9 mouse cellular contexts compared by ENCODE assay signal in the genomic region with DNA sequence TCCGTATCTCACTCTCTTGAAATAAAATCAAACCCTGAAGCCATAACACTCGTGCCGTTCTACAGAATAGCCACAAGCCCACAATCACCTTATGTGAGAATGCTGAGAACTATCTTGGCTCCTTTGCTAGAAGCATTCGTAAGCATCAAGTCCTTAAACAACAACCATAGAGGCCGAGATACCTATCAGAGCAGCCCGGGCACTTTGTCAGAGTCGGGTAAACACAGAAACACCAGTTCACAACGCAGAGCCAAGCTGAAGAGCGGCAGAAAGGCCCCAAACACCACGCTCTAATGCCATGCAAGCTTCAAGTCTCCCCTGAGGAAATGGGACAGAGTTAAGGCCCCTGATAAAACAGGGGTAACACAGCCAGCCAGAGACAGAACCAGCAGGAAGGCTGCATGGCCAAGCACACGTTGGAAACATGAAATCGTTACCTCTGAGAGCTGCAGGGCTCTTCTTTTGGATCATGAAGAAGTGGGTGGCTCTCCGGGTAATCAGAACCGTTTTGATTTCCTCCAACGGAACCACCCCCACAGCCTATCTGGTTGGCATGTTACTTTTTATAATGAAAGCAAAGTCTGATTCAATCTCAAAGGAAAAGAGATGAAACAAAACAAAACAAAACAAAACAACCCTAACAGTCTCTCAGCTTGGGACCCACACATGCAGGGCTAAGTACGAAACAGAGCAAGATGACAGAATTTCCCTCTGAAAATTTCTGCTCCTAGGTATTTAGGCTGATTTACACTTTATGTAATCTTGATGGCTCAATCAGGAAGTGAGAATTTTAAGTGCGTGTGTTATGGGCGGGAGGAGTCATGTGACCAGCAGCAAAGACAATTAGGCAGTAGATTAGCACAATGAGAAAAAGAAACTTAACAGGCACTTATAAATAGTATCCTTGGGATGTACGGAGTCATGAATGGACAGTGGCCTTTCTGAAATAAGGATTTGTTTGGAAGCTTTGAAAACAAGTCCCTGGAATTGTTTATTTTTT.
A peak's percentile ranks its signal among the peaks of the same experiment; 100 is the strongest.
DNase-seq lines count a peak whose midpoint lies in the region; ATAC-seq and TF ChIP-seq lines count a peak whose summit lies in the region.
"Had no signal": no experiment of that assay in that cellular context is flagged by ENCODE, and none has a peak within 500 bp of the region (broad histone marks: within the 10 kb centered on the region; RNA-seq: fewer than 3 reads in every experiment).

No protein-coding gene starts in this region.

- WGBS in bone marrow, adult 2 months = 14% methylated on average over 19 of the region's 19 CpGs

- peaks cover 11% of the 10 kb centered on the region for H3K4me1 ChIP-seq in bone marrow, adult 2 months (ENCODE audit: control insufficient read depth, insufficient read depth, low read length)

- ATAC-seq in inflammation-experienced regulatory T-cells, adult 6 months = peak; percentile 83
- ATAC-seq in megakaryocyte-erythroid progenitor cell, adult 5-6 weeks (replicated peaks; ENCODE audit: low FRiP score, low TSS enrichment, poor library complexity, severe bottlenecking) = peak; percentile 41

- no peak for TF ChIP-seq CTCF in bone marrow, adult 2 months (IDR thresholded peaks at IDR 0.05; ENCODE audit: control insufficient read depth, insufficient read depth, low read length)

- H3K4me3 ChIP-seq in bone marrow, adult 2 months (replicated peaks; ENCODE audit: control insufficient read depth, low read depth, low read length) = peak overlapping the region; percentile 70

- no peak for TF ChIP-seq POLR2A in bone marrow, adult 2 months (IDR thresholded peaks at IDR 0.05; ENCODE audit: borderline replicate concordance, control insufficient read depth, low read depth, low read length)

- DNase-seq in left cerebral cortex, postnatal 14 days (ENCODE audit: low spot score in 2 of 2) = peak; percentile 58 to 59
- no peak for DNase-seq in left cerebral cortex, postnatal 10 days (ENCODE audit: extremely low spot score in 1 of 2, low spot score in 2 of 2)
- no peak for DNase-seq in Muller cell, postnatal 12 days (ENCODE audit: inconsistent ontology term)
- DNase-seq in adrenal gland, postnatal 14 days = no peak
- no peak for DNase-seq in thymus, postnatal 4 days
- DNase-seq: thymus, postnatal 25 days had no signal

- peak overlapping the region; percentile 85 for H3K27ac ChIP-seq in bone marrow, adult 2 months (ENCODE audit: control insufficient read depth, insufficient read depth, low read depth, low read length, poor library complexity)

- intact Hi-C loops in left cerebral cortex, postnatal 14 days (cut with DNase I) = no loop called here
- intact Hi-C loops in left cerebral cortex, postnatal 10 days (cut with DNase I) = no loop called here

Comparison
In these comparisons a context has a peak if more than half of its experiments do, and no peak if none do; other contexts are left out.
1. DNase-seq: peak in left cerebral cortex, postnatal 14 days (2 of 2); none in left cerebral cortex, postnatal 10 days (0 of 2), Muller cell, postnatal 12 days (single experiment), adrenal gland, postnatal 14 days (single experiment) and thymus, postnatal 4 days (single experiment).